Mouse (Mus musculus): ENCODE measurements around the gene Gpt2. TPM values are rescaled to one million over a fixed set of nuclear protein-coding genes. Genes with fewer than 3 reads are reported as not detected.

Gene Gpt2
- total RNA-seq, 2 experiments from 2014 or later: 203 to 433 TPM

GRCm38 (mm10) chr8:85573972-85574496, 81.7 kb downstream of the Gpt2 start:
- intact Hi-C loops (cut with DNase I): no loop called here
- Histone ChIP-seq H3K4me3 (no peak overlapping the region), H3K27ac (no peak overlapping the region)
- DNase-seq: no peak
- no peak for TF ChIP-seq CTCF (IDR thresholded peaks at IDR 0.05)

Other genes with a start within 250 kb of the Gpt2 start
- gene Orc6, start 192.9 kb upstream of the Gpt2 start, total RNA-seq (2021): 1 to 10 TPM; 3.8 to 5.3 TPM
- gene Vps35, start 192.8 kb upstream of the Gpt2 start, total RNA-seq (2021): 10 to 100 TPM; 56.4 to 60.1 TPM
- 1 to 10 TPM in 1 of 2 experiments, under 1 TPM in 1; 0.54 to 2.7 TPM for gene Mylk3, start 106.2 kb upstream of the Gpt2 start, total RNA-seq (2021)
- gene 4921524J17Rik, start 59.7 kb upstream of the Gpt2 start, total RNA-seq (2021): 10 to 100 TPM; 12.1 to 14.2 TPM
- 100 to 1,000 TPM; 204 to 232 TPM for gene Dnaja2, start 62.8 kb downstream of the Gpt2 start, total RNA-seq (2021)
- 1 to 10 TPM in 1 of 2 experiments, under 1 TPM in 1; 0.86 to 3.8 TPM for gene Neto2, start 208.3 kb downstream of the Gpt2 start, total RNA-seq (2021)